9 mouse cellular contexts compared by ENCODE assay signal in genomic region chr5:98878891-98879290, GRCm38 (mm10). TPM values are rescaled to one million over a fixed set of nuclear protein-coding genes. Genes with fewer than 3 reads are reported as not detected.
DNase-seq lines count a peak whose midpoint lies in the region; TF ChIP-seq lines count a peak whose summit lies in the region.
"Had no signal": no experiment of that assay in that cellular context is flagged by ENCODE, and none has a peak within 500 bp of the region (broad histone marks: within the 10 kb centered on the region; RNA-seq: fewer than 3 reads in every experiment).

No protein-coding gene starts in this region.

- DNase-seq in heart, postnatal 10 days, result peak; percentile 40 to 70
- DNase-seq in heart, adult 11 months, result no peak
- peak; percentile 75 for DNase-seq in brain, adult 2 months (ENCODE audit: low read depth, low spot score)
- DNase-seq in induced T-regulatory cell, adult 2 months (ENCODE audit: low read depth), result peak; percentile 1
- peak; percentile 73 for DNase-seq in left cerebral cortex, postnatal 4 days
- DNase-seq in right cerebral cortex, postnatal 14 days, result peak; percentile 65
- no peak for DNase-seq in spleen, adult 18-20 months

- H3K27ac ChIP-seq in ES-Bruce4 (ENCODE audit: insufficient read depth, low read length), result no peak overlapping the region

- TF ChIP-seq CTCF in ES-Bruce4 (IDR thresholded peaks at IDR 0.05; ENCODE audit: low read depth, low read length), result peak; percentile 1

- H3K9ac ChIP-seq in ES-Bruce4 (ENCODE audit: low read depth, poor library complexity, severe bottlenecking), result no peak overlapping the region

- intact Hi-C loops in heart, postnatal 10 days (cut with DNase I), result loop anchor here (1.0 kb wide), 2 partner anchors 531 to 535 kb away; no protein-coding TSS in a partner anchor
- intact Hi-C loops in left cerebral cortex, postnatal 4 days (cut with DNase I), result no loop called here

- H3K9me3 ChIP-seq in ES-Bruce4 (replicated peaks; ENCODE audit: control insufficient read depth, insufficient read depth, low read length, poor library complexity, severe bottlenecking), result no peaks in the 10 kb centered on the region

- no peaks in the 10 kb centered on the region for H3K27me3 ChIP-seq in ES-Bruce4 (ENCODE audit: control insufficient read depth, insufficient read depth, low read length, poor library complexity, severe bottlenecking)

- no peak for TF ChIP-seq POLR2A in ES-Bruce4 (IDR thresholded peaks at IDR 0.05; ENCODE audit: insufficient read depth, low read length)

- TF ChIP-seq EP300 in ES-Bruce4 (IDR thresholded peaks at IDR 0.05; ENCODE audit: insufficient read depth, low read depth, low read length), result no peak

- H3K4me1 ChIP-seq in ES-Bruce4 (ENCODE audit: control insufficient read depth, insufficient read depth, low read length), result no peaks in the 10 kb centered on the region

- H3K36me3 ChIP-seq in ES-Bruce4 (ENCODE audit: control insufficient read depth, insufficient read depth, low read length, poor library complexity, severe bottlenecking), result no peaks in the 10 kb centered on the region

- no peak overlapping the region for H3K4me3 ChIP-seq in ES-Bruce4 (ENCODE audit: low read depth, low read length)

RNA-seq across cellular contexts. Expression of gene Bmp3, which starts 24.7 kb away (rescaled TPM):
- total RNA-seq in heart, postnatal 10 days (2021), result under 1 TPM; 0.26 to 0.37 TPM
- polyA plus RNA-seq in ES-Bruce4 (2011; ENCODE audit: insufficient read depth, insufficient read length, low read depth, missing spikeins), result 0.61 and 0.66 TPM in 2 replicates
- total RNA-seq in left cerebral cortex, postnatal 4 days (2021), result 10 to 100 TPM; 10.0 to 10.3 TPM
- total RNA-seq: neutrophil, adult 5-6 weeks had no signal

Comparison
In these comparisons a context has a peak if more than half of its experiments do, and no peak if none do; other contexts are left out.
1. DNase-seq: peak in heart, postnatal 10 days (2 of 2), brain, adult 2 months (single experiment), induced T-regulatory cell, adult 2 months (single experiment), left cerebral cortex, postnatal 4 days (single experiment) and right cerebral cortex, postnatal 14 days (single experiment); none in heart, adult 11 months (single experiment) and spleen, adult 18-20 months (0 of 2).
2. RNA of gene Bmp3, which starts 24.7 kb away (total RNA-seq): 10.0 to 10.3 TPM in left cerebral cortex, postnatal 4 days; 0.26 to 0.37 TPM in heart, postnatal 10 days; every median in the first group is over 4 times any median in the second.